Mouse (Mus musculus): ENCODE measurements at regions not wholly inside any gene's neighbourhood (a gene's known extent, or its start where the extent isn't known, plus 50 kb on each side); places are given as distances from the start of the nearest gene placed in this dataset.
"Not testable (repeated sequence)": the region's sequence is repeated elsewhere in the genome, so short reads cannot be mapped to it uniquely, and the experiment has no call there.

DNA sequence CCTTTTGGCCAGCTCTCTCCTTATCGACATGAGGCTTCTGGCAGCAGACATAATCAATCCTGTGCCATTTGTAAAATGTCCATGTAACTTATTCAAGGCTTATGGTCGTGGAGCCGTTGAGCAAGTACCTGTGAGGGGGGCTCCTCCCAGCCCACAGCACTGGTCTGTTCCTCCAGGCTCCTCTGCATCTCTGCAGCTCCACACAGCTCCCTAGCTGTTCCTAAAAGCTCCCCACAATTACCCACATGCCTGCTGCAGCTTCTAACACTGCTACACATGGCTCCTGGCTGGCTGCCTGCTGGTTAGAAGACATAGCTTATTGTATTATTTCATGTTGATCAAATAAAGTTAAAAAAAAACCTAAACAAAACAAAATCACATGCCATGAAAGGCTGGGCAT is 77.9 kb downstream of the Tcp10c start:
- DNase-seq (ENCODE audit: low spot score in 2 of 2), result peak in 1 of 2 experiments; percentile 25

DNA sequence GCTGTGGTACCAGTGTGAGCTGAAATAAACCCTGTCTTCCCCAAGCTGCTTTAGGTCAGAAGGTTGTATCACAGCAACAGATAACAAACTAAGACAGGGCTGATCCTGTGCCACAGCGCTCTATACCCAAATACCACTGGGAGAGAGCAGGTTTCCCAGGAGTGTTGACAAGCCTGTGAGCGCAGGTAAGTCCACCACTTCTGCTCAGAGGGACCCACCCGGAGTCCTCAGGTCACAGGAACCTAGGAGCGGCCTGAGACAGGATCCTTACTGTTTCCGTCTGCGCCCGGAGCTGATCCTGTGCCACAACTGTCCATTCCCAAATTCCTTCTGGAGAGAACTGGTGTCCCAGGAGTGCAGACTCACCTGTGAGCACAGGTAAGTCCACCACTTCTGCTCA is 79.8 kb downstream of the Tcp10c start:
- DNase-seq (ENCODE audit: low spot score in 2 of 2), result not testable (repeated sequence)

DNA sequence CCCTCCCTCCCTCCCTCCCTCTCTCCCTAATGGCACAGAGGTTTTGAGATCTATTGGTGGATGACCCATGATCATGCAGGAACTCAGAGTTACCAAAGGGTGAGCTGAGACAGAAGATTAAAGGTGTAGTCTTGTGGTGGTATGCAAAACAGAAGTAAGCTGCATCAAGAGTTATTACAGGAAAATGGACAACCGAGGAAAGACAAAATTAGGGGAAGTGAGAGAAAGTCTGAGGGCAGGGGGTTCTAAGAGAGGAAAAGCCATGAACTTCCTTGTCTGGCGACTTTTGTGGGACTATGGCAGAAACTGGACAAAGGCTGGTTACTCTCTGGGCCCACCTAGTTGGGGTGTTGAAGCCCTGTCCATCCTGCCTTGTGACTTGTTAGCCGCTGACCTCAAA is 84.4 kb downstream of the Tcp10c start:
- DNase-seq (ENCODE audit: low spot score in 2 of 2), result not testable (repeated sequence)

- not testable (repeated sequence) for DNase-seq (ENCODE audit: low spot score in 2 of 2)
Observed at GRCm38 (mm10) chr17:13440708-13441530, 86.5 kb downstream of the Tcp10c start.

GRCm38 (mm10) chr17:13442229-13442628 is 87.9 kb downstream of the Tcp10c start:
- DNase-seq (ENCODE audit: low spot score in 2 of 2), result not testable (repeated sequence)

DNA sequence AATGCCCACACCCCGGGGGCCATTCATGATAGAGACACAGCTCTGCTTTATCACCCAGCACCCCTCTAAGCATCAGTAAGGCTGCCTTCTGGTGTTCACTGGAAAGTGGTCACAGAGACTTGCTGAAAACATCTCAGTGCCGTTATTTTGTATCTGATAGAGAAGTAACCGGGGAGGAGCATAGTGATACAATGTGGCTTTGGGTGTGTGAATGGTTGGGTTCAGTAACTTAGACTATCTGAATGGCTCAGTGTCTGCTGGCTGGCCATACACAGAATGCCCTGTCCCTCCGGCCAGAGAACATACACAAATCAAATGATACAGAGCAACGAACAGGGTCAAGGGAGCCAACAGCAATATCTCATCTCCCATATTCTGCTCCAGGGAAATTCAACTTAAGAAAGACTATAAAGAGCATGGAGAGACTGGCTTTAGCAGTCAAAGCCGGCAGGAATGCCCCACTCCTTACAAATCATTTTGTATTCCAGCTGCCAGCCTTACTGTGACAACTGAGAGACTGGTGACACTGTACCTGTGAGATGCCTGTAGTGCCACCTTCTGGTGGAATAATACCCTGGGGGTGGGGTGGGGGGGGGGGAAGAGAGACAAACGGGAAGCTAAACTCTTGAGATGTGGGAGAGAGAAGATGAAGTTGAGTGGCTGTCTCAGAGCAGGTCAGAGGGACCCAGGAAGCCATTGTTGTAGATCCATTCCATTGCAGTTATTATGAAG is 102.7 kb downstream of the Tcp10c start:
- not testable (repeated sequence) for DNase-seq (ENCODE audit: low spot score in 2 of 2)

GRCm38 (mm10) chr17:13457942-13458341 is 103.6 kb downstream of the Tcp10c start:
- not testable (repeated sequence) for DNase-seq (ENCODE audit: low spot score in 2 of 2)

DNA sequence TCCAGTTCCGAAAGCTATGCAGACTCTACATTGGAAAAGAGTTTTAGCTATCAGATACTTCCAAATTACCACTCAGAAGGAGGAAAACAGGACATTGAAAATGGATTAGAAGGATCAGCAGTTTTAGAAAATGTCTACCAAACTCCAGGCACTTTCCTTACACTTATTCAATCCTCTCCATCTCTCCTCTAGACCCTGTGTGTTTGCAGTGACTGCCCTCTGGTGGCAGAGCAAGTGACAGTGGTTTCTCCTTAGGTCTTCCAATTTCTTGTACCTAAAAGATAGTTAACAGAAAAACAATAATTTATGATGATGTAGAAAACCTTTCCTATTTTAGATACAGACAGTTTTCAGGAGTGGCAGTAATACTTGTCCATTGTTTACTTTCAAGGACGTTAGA is 104.4 kb downstream of the Tcp10c start:
- DNase-seq (ENCODE audit: low spot score in 2 of 2), result not testable (repeated sequence)

DNA sequence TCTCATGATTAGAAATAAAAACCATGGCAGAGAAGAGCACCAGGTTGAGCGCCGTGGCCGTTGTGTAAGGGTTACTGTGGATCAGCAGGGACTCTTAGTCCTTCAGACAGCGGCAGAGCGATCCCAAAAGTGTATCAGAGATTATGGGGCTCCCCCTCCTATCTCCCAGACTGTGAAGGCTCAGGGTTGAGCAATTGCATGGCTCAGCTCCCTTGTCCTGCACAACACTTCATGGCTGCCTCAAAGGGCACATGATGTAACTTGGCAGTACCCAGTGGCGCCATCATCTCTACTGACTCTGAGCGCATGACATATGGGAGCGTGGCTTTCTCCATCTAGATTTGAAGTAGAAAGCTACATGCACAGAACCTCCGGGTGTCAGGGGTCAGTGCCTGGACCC is 108.3 kb downstream of the Tcp10c start:
- not testable (repeated sequence) for DNase-seq (ENCODE audit: low spot score in 2 of 2)

DNA sequence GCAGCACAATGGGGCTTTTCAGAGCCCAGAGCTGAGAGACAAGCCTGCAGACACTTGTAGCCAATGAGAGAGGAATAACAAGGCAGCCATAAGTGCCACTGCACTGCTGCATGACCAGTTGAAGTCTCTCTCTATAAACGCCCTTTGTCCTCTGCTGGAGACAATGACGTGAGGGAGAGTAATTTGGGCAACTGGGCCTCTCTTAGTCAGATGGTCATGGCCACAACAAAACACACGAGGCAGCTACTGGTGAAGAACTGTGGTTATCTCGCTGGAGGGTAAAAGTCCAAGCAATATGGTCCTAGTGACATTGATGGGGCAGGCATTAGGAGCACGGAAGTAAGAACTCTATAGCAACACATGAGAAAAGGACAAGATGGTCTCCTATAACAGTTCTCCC is 111.5 kb downstream of the Tcp10c start:
- not testable (repeated sequence) for DNase-seq (ENCODE audit: low spot score in 2 of 2)

- DNase-seq (ENCODE audit: low spot score in 2 of 2), result not testable (repeated sequence)
Observed at GRCm38 (mm10) chr17:13469867-13470380, 115.6 kb downstream of the Tcp10c start.

GRCm38 (mm10) chr17:13472460-13473062 is 118.2 kb downstream of the Tcp10c start:
- DNase-seq (ENCODE audit: low spot score in 2 of 2), result peak; percentile 56 to 90

DNA sequence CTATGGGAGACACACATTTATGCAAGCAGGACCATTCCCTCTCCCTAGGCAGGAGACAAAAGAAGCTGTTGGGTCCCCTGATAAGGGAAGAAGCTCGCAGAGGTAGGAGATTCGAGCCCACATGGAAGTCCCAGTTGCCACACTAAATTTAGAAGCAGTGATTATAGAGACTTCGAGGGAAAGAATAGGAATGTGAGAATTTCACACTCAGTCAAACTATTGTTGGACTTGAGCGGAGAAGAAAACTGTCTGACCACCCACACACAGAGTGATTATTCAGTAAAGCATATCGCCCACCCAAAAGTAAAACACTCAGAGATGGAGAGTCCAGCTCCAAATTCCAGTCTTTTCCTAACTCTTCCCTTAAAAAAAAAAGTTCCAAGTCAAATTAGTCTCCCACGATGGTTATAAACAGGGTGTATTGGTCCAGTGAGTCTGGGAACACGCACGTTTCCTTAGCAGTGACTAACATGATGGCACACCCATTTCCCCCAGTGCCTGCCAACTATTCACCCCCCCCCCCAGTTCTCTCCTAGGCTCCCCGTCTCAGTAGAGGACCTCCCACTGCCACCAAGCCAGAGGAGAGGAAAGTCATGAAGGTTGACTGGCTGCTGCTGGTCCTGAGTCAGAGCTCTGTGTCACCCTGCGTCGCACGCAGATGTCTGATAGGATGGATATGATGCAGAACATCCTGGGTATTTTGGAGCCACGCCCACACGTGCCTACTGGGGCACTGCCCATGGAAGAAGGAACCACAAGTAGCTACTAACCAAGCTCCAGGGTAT is 120.1 kb downstream of the Tcp10c start:
- no peak for DNase-seq (ENCODE audit: low spot score in 2 of 2)

DNA sequence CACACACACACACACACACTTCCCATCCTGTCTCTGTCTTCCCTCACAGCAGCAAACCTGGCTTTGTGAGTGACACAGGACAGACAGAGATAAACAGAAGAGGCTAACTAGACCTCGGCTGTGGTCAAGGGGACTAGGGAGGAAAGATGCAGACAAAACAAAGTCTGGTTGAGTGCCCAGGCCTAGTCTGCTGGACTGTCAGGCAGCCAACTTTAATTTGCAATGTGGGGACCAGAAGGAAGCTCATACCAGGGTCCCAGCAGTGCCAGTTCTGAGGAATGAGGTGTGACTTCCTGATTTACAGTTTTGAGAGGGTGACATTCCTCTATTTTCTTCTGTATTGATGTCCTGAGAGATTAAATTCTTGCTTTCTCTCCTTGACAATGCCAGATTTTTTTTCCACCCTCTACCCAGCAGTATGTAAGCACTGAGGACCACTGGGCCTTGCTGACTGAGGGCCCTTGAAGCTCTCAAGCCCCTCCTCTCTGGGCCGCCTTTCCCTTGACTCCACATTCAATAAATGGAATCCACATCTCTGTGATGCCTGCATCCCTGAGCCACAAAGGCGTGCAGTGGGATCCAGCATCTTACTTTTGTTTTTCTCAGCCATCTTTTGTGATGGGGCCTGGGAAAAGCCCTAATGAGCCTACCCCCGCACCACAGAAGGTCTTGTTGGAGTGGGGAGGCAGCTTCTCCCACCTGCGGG is 124.6 kb downstream of the Tcp10c start:
- DNase-seq (ENCODE audit: low spot score in 2 of 2), result no peak

- no peak for DNase-seq (ENCODE audit: low spot score in 2 of 2)
Observed at GRCm38 (mm10) chr17:13479572-13480063, 125.2 kb downstream of the Tcp10c start.

DNA sequence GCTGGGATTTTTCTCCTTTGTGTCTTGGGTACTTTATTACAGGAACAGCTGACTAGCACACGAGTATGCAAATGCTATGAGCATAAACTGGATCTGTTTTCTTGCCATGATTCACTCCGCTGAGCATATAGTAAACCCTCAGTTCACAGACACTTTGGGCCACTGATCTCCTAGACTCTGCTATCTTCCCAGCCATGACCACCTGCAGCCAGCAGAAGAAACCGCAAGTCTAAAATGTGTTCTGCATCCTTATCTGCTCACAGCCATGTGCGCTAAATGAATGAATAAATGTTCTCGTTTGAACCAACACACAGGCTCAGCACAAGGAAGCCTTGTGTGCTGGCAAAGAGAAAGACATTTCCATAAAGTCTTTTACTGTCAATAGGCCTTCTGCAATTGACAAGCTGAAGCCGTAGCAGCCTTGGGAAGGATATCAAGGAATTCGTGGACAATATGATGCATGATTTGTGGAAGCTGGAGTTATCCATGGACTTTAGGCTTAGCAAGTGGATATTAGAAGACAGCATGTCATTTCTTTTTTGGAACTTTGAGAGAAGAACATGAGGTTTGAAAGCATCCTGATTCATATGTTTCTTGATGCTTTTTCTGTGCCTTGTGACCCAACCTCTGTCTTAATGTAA is 127.2 kb downstream of the Tcp10c start:
- peak in 1 of 2 experiments; percentile 43 for DNase-seq (ENCODE audit: low spot score in 2 of 2)

GRCm38 (mm10) chr17:13482136-13482535 is 127.8 kb downstream of the Tcp10c start:
- DNase-seq (ENCODE audit: low spot score in 2 of 2), result no peak

- no peak for DNase-seq (ENCODE audit: low spot score in 2 of 2)
Observed at GRCm38 (mm10) chr17:13487291-13488215, 133.2 kb downstream of the Tcp10c start.

Data from layer of hippocampus, adult 18-20 months (tissue).